Mouse (Mus musculus) Patski (cell line): ENCODE measurements around the gene Bptf. TPM values are rescaled to one million over a fixed set of nuclear protein-coding genes. Genes with fewer than 3 reads are reported as not detected.

ENCODE experiments used
- ATAC-seq: fragments of 100-300 bp; one replicate; pipeline ENCODE4 v1.8.0; 2021
- CTCF ChIA-PET: fragments of 350-600 bp; sonication (Branson Sonifier 250); formaldehyde crosslinking; loops from one replicate; lab custom pipeline; 2022; ENCODE audit warnings: inconsistent platforms; lab: Charles Lee
- POLR2A ChIA-PET: fragments of 350-600 bp; sonication (Branson Sonifier 250); formaldehyde crosslinking; loops from one replicate; lab custom pipeline; 2022; ENCODE audit warnings: antibody characterized with exemption, inconsistent platforms; lab: Charles Lee
- DNase-seq: peaks from one replicate; pipeline ENCODE4 v3.0.0-alpha.2; 2011; ENCODE audit warnings: low read depth, low spot score
- H3K27me3 ChIP-seq: fragments of 371-371 bp; one replicate; pipeline ENCODE4 v1.5.1; 2021
- CTCF ChIP-seq: fragments of 100-300 bp; IDR thresholded peaks from one replicate; pipeline ENCODE4 v1.5.1; 2021
- in situ Hi-C: fragments of 300-500 bp; cut with MboI; formaldehyde crosslinking; loops from 3 replicates; pipeline ENCODE4 v1.11.1; 2018; ENCODE audit warnings: low pct_unique_long_range_greater_than_20kb, mixed read lengths
- polyA plus RNA-seq: library from polyadenylated mRNA; unstranded; gene quantifications from one replicate; pipeline ENCODE4 v1.2.3, GENCODE M21; 2021

The Bptf gene
- polyA plus RNA-seq, 1 experiment from 2014 or later, result 47.4 TPM

- no peaks in the 10 kb centered on the region for H3K27me3 ChIP-seq
- DNase-seq, result peak; percentile 81
- POLR2A ChIA-PET, result interaction anchor here (1.1 kb wide), 2 partner anchors 15 to 194 kb away, joined by 3 read pairs; no protein-coding TSS in a partner anchor
- in situ Hi-C loops, result no loop called here
- CTCF ChIA-PET, result interaction anchor here (1.2 kb wide), 1 partner anchor 10 kb away, joined by 3 read pairs; no protein-coding TSS in a partner anchor
- peak; percentile 79 for ATAC-seq
- TF ChIP-seq CTCF, result no peak
These were observed 119.5 kb downstream of the Bptf start for GRCm38 (mm10) chr11:107012324-107013017.

- TF ChIP-seq CTCF, result no peak
- no peak for ATAC-seq
- in situ Hi-C loops, result no loop called here
- no peak for DNase-seq
- POLR2A ChIA-PET, result interaction anchor here (1.1 kb wide), 2 partner anchors 16 to 193 kb away, joined by 3 read pairs; no protein-coding TSS in a partner anchor
- no peaks in the 10 kb centered on the region for H3K27me3 ChIP-seq
- CTCF ChIA-PET, result no interaction called here
These were observed 120.1 kb downstream of the Bptf start for GRCm38 (mm10) chr11:107011669-107012323.

GRCm38 (mm10) chr11:107011171-107011570 lies 120.8 kb downstream of the Bptf start:
- H3K27me3 ChIP-seq, result no peaks in the 10 kb centered on the region
- ChIA-PET POLR2A (interaction anchor here (1.1 kb wide), 2 partner anchors 16 to 192 kb away, joined by 3 read pairs; no protein-coding TSS in a partner anchor), CTCF (no interaction called here)
- in situ Hi-C loops, result no loop called here
- DNase-seq, result no peak
- no peak for TF ChIP-seq CTCF
- no peak for ATAC-seq

- ATAC-seq (no peak), DNase-seq (no peak)
- H3K27me3 ChIP-seq, result no peaks in the 10 kb centered on the region
- in situ Hi-C loops, result no loop called here
- ChIA-PET CTCF (no interaction called here), POLR2A (no interaction called here)
- TF ChIP-seq CTCF, result no peak
These were observed 121.5 kb downstream of the Bptf start for GRCm38 (mm10) chr11:107010447-107010846.

- in situ Hi-C loops, result no loop called here
- no peak for DNase-seq
- no peak for ATAC-seq
- ChIA-PET POLR2A (no interaction called here), CTCF (interaction anchor here (1.5 kb wide), 1 partner anchor 13 kb away, joined by 3 read pairs; no protein-coding TSS in a partner anchor)
- H3K27me3 ChIP-seq, result no peaks in the 10 kb centered on the region
- TF ChIP-seq CTCF, result peak; percentile 57
These were observed 126.4 kb downstream of the Bptf start for GRCm38 (mm10) chr11:107005538-107005937.

GRCm38 (mm10) chr11:107001760-107002675 lies 129.9 kb downstream of the Bptf start:
- no peak for TF ChIP-seq CTCF
- POLR2A ChIA-PET, result no interaction called here
- CTCF ChIA-PET, result no interaction called here
- no peaks in the 10 kb centered on the region for H3K27me3 ChIP-seq
- no peak for DNase-seq
- ATAC-seq, result no peak
- in situ Hi-C loops, result no loop called here

- no peak for TF ChIP-seq CTCF
- ATAC-seq (no peak), DNase-seq (no peak)
- no peaks in the 10 kb centered on the region for H3K27me3 ChIP-seq
- ChIA-PET CTCF (no interaction called here), POLR2A (interaction anchor here (1.5 to 2.3 kb wide), 2 partner anchors 16 to 20 kb away, joined by 4 to 7 read pairs; no protein-coding TSS in a partner anchor)
- in situ Hi-C loops, result no loop called here
These were observed 131.9 kb downstream of the Bptf start for GRCm38 (mm10) chr11:106999949-107000513.

- TF ChIP-seq CTCF, result no peak
- DNase-seq, result peak; percentile 64
- ChIA-PET POLR2A (interaction anchor here (0.8 to 2.3 kb wide), 3 partner anchors 10 to 19 kb away, joined by 3 to 7 read pairs (median 4); no protein-coding TSS in a partner anchor), CTCF (interaction anchor here (0.7 to 1.1 kb wide), 3 partner anchors 14 to 151 kb away, joined by 3 read pairs; no protein-coding TSS in a partner anchor)
- in situ Hi-C loops, result no loop called here
- no peaks in the 10 kb centered on the region for H3K27me3 ChIP-seq
- peak; percentile 81 for ATAC-seq
These were observed 132.6 kb downstream of the Bptf start, which contains the start of gene Kpna2 for GRCm38 (mm10) chr11:106999151-106999948. Gene Kpna2, minus strand, starts transcription at chr11:106999541.

GRCm38 (mm10) chr11:106998651-106999150 lies 133.2 kb downstream of the Bptf start:
- no peaks in the 10 kb centered on the region for H3K27me3 ChIP-seq
- CTCF ChIA-PET, result interaction anchor here (0.7 to 2.1 kb wide), 4 partner anchors 11 to 152 kb away, joined by 3 to 5 read pairs (median 3); no protein-coding TSS in a partner anchor
- ATAC-seq (peak; percentile 29), DNase-seq (no peak)
- POLR2A ChIA-PET, result interaction anchor here (0.6 to 2.3 kb wide), 4 partner anchors 10 to 18 kb away, joined by 3 to 8 read pairs (median 6); no protein-coding TSS in a partner anchor
- no peak for TF ChIP-seq CTCF
- in situ Hi-C loops, result no loop called here
